Mouse (Mus musculus): Measurements from ENCODE around the gene Uhrf2. TPM values are rescaled to one million over a fixed set of nuclear protein-coding genes. Genes with fewer than 3 reads are reported as not detected.

Uhrf2 gene
- polyA plus RNA-seq, 1 experiment from 2014 or later = 47.6 TPM

GRCm38 (mm10) chr19:30115606-30116005 is 85.3 kb downstream of the Uhrf2 start:
- no peak overlapping the region for H3K27ac ChIP-seq
- H3K4me1 ChIP-seq (replicated peaks; ENCODE audit: insufficient read depth, low read length) = no peaks in the 10 kb centered on the region
- no peak overlapping the region for H3K4me2 ChIP-seq (ENCODE audit: low read length)
- no peak overlapping the region for H3K9ac ChIP-seq (ENCODE audit: low read depth, low read length)
- DNase-seq (ENCODE audit: low spot score) (no peak), ATAC-seq (replicated peaks; ENCODE audit: low FRiP score, low read depth) (no peak)
- H3K27me3 ChIP-seq (ENCODE audit: insufficient read depth, low read length) = no peaks in the 10 kb centered on the region
- H3K4me3 ChIP-seq (replicated peaks; ENCODE audit: low read depth, low read length) = no peak overlapping the region
- WGBS = 80% methylated on average over 5 of the region's 5 CpGs
- no peak for TF ChIP-seq CTCF (IDR thresholded peaks at IDR 0.05; ENCODE audit: low read depth)
- H3K9me3 ChIP-seq (replicated peaks; ENCODE audit: low read length) = no peaks in the 10 kb centered on the region
- H3K36me3 ChIP-seq (ENCODE audit: insufficient read depth, low read length) = no peaks in the 10 kb centered on the region

GRCm38 (mm10) chr19:30117241-30117640 is 86.9 kb downstream of the Uhrf2 start:
- H3K27ac ChIP-seq = no peak overlapping the region
- DNase-seq (ENCODE audit: low spot score) (no peak), ATAC-seq (replicated peaks; ENCODE audit: low FRiP score, low read depth) (no peak)
- TF ChIP-seq CTCF (IDR thresholded peaks at IDR 0.05; ENCODE audit: low read depth) = no peak
- H3K9me3 ChIP-seq (replicated peaks; ENCODE audit: low read length) = no peaks in the 10 kb centered on the region
- WGBS = 72% methylated on average over 4 of the region's 4 CpGs
- H3K27me3 ChIP-seq (ENCODE audit: insufficient read depth, low read length) = no peaks in the 10 kb centered on the region
- H3K4me3 ChIP-seq (replicated peaks; ENCODE audit: low read depth, low read length) = no peak overlapping the region
- H3K4me2 ChIP-seq (ENCODE audit: low read length) = no peak overlapping the region
- no peak overlapping the region for H3K9ac ChIP-seq (ENCODE audit: low read depth, low read length)
- no peaks in the 10 kb centered on the region for H3K36me3 ChIP-seq (ENCODE audit: insufficient read depth, low read length)
- H3K4me1 ChIP-seq (replicated peaks; ENCODE audit: insufficient read depth, low read length) = no peaks in the 10 kb centered on the region

GRCm38 (mm10) chr19:30117775-30118174 is 87.5 kb downstream of the Uhrf2 start:
- H3K4me1 ChIP-seq (replicated peaks; ENCODE audit: insufficient read depth, low read length) = no peaks in the 10 kb centered on the region
- H3K4me2 ChIP-seq (ENCODE audit: low read length) = no peak overlapping the region
- ATAC-seq (replicated peaks; ENCODE audit: low FRiP score, low read depth) (no peak), DNase-seq (ENCODE audit: low spot score) (no peak)
- no peaks in the 10 kb centered on the region for H3K27me3 ChIP-seq (ENCODE audit: insufficient read depth, low read length)
- no peak overlapping the region for H3K4me3 ChIP-seq (replicated peaks; ENCODE audit: low read depth, low read length)
- TF ChIP-seq CTCF (IDR thresholded peaks at IDR 0.05; ENCODE audit: low read depth) = no peak
- no peak overlapping the region for H3K9ac ChIP-seq (ENCODE audit: low read depth, low read length)
- H3K27ac ChIP-seq = no peak overlapping the region
- WGBS = 67% methylated on average over 9 of the region's 9 CpGs
- no peaks in the 10 kb centered on the region for H3K36me3 ChIP-seq (ENCODE audit: insufficient read depth, low read length)
- no peaks in the 10 kb centered on the region for H3K9me3 ChIP-seq (replicated peaks; ENCODE audit: low read length)

GRCm38 (mm10) chr19:30118344-30119312 is 88.3 kb downstream of the Uhrf2 start:
- no peak overlapping the region for H3K4me2 ChIP-seq (ENCODE audit: low read length)
- no peaks in the 10 kb centered on the region for H3K9me3 ChIP-seq (replicated peaks; ENCODE audit: low read length)
- H3K9ac ChIP-seq (ENCODE audit: low read depth, low read length) = no peak overlapping the region
- no peaks in the 10 kb centered on the region for H3K4me1 ChIP-seq (replicated peaks; ENCODE audit: insufficient read depth, low read length)
- H3K4me3 ChIP-seq (replicated peaks; ENCODE audit: low read depth, low read length) = no peak overlapping the region
- no peak for TF ChIP-seq CTCF (IDR thresholded peaks at IDR 0.05; ENCODE audit: low read depth)
- H3K27me3 ChIP-seq (ENCODE audit: insufficient read depth, low read length) = no peaks in the 10 kb centered on the region
- H3K27ac ChIP-seq = no peak overlapping the region
- DNase-seq (ENCODE audit: low spot score) = no peak
- no peak for ATAC-seq (replicated peaks; ENCODE audit: low FRiP score, low read depth)
- H3K36me3 ChIP-seq (ENCODE audit: insufficient read depth, low read length) = no peaks in the 10 kb centered on the region
- WGBS = 85% methylated on average over 17 of the region's 17 CpGs

GRCm38 (mm10) chr19:30124999-30125669 is 94.8 kb downstream of the Uhrf2 start:
- H3K9ac ChIP-seq (ENCODE audit: low read depth, low read length) = no peak overlapping the region
- no peak overlapping the region for H3K27ac ChIP-seq
- H3K4me2 ChIP-seq (ENCODE audit: low read length) = no peak overlapping the region
- DNase-seq (ENCODE audit: low spot score) (no peak), ATAC-seq (replicated peaks; ENCODE audit: low FRiP score, low read depth) (no peak)
- no peak overlapping the region for H3K4me3 ChIP-seq (replicated peaks; ENCODE audit: low read depth, low read length)
- no peak for TF ChIP-seq CTCF (IDR thresholded peaks at IDR 0.05; ENCODE audit: low read depth)
- WGBS = 67% methylated on average over 7 of the region's 7 CpGs
- H3K9me3 ChIP-seq (replicated peaks; ENCODE audit: low read length) = no peaks in the 10 kb centered on the region
- no peaks in the 10 kb centered on the region for H3K27me3 ChIP-seq (ENCODE audit: insufficient read depth, low read length)
- no peaks in the 10 kb centered on the region for H3K36me3 ChIP-seq (ENCODE audit: insufficient read depth, low read length)
- no peaks in the 10 kb centered on the region for H3K4me1 ChIP-seq (replicated peaks; ENCODE audit: insufficient read depth, low read length)

GRCm38 (mm10) chr19:30125670-30126059 is 95.4 kb downstream of the Uhrf2 start:
- DNase-seq (ENCODE audit: low spot score) = no peak
- Histone ChIP-seq H3K27me3 (ENCODE audit: insufficient read depth, low read length) (no peaks in the 10 kb centered on the region), H3K4me3 (replicated peaks; ENCODE audit: low read depth, low read length) (no peak overlapping the region), H3K9ac (ENCODE audit: low read depth, low read length) (no peak overlapping the region), H3K9me3 (replicated peaks; ENCODE audit: low read length) (no peaks in the 10 kb centered on the region), H3K4me2 (ENCODE audit: low read length) (no peak overlapping the region), H3K36me3 (ENCODE audit: insufficient read depth, low read length) (no peaks in the 10 kb centered on the region), H3K4me1 (replicated peaks; ENCODE audit: insufficient read depth, low read length) (no peaks in the 10 kb centered on the region), H3K27ac (no peak overlapping the region)
- WGBS = 79% methylated on average over 7 of the region's 7 CpGs
- no peak for TF ChIP-seq CTCF (IDR thresholded peaks at IDR 0.05; ENCODE audit: low read depth)
- ATAC-seq (replicated peaks; ENCODE audit: low FRiP score, low read depth) = no peak
